Mouse (Mus musculus) kidney, postnatal 25 days (tissue): ENCODE data around the gene Emp1.

Experiments used
- DNase-seq, 2 experiments: peaks; one replicate each; pipeline ENCODE4 v3.0.0; 2021; ENCODE audit warnings: mixed read lengths in 2 of 2

Gene Emp1

DNA sequence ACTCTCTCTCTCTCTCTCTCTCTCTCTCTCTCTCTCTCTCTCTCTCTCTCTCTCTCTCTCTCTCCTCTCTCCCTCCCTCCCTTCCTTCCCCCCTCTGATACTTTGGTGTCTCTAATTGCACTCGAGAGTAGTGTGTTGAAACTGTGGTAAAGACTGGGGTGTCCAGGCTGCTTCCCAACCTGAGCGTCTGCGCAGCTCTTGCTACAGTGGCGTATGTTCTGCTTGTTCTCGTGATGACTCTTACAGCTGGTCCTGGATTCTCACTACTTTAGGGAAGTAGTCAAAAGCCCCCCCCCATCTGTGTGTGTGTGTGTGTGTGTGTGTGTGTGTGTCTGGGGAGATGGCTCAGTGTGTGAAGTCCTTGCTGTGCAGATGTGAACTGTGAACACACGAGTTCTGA, 50.3 kb downstream of the Emp1 start:
- no peak for DNase-seq

DNA sequence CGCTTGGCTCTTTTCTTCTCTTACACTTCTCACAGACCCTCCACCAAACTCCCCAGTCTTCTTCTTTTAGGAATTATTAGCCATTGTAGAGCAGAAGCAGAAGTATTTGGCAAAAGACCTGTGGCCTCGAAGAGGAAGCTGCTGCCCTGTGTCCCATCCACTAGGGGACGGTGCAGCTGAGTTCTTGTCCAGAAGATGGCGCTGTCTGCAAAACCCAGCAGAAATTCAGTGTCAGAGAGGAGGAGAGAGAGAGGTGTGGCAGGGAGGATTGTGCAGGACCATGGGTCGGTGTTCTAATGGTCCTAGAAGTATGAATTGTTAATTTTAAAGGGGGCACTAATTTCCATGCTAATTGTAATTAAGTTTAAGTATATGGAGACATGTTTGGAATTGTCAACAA, 55.1 kb downstream of the Emp1 start:
- DNase-seq, result peak in 1 of 2 experiments; percentile 57

GRCm38 (mm10) chr6:135418223-135418824, 56.0 kb downstream of the Emp1 start:
- DNase-seq, result no peak

DNA sequence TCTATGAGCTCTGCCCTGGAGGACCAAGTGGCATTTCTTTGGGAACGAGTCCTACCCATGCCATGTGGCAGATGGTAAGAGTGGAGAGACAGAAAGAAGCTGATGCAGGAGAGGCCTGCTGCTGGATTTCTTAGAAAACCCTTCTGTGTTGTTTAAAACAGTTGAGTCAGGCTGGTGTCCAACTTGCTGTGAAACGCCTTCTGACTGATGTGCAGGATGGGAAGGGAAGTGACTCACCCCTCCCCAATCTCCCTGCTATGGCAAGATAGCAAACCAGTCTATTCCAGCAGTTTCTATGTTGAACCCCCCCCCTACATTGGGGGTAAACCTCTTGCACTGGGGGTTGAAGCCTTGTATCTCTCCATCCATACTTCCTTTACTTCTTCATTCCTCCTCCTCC, 65.9 kb downstream of the Emp1 start:
- DNase-seq, result no peak

DNA sequence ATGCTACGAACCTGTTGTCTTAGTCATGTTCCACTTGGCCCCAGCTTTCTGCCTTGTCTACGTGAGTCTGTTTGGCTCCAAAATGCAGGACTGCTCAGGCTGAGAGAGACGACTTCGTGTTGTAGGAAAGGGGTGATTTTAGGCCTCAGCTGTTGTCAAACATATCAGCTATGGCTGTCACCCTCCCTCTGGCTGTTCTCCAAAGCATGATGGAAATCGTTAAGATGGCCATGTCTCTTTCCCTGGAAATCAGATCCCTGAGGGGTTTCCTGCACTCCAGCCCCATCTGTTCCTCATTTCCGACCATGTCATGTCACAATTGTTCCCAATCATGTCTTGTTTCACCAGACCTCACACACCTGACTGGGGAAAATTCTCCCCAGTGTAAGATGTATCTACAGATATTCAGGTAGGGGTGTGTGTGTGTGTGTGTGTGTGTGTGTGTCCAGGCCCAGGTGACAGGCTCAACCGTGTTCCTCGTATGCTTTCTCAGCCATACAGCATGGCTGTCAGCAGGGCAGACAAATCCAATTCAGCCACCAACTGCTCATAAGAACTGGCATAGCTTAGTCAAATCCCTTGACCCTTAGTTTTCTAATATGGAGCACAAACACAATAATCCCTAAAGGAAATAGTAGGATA, 67.0 kb downstream of the Emp1 start:
- peak in 1 of 2 experiments; percentile 29 for DNase-seq

DNA sequence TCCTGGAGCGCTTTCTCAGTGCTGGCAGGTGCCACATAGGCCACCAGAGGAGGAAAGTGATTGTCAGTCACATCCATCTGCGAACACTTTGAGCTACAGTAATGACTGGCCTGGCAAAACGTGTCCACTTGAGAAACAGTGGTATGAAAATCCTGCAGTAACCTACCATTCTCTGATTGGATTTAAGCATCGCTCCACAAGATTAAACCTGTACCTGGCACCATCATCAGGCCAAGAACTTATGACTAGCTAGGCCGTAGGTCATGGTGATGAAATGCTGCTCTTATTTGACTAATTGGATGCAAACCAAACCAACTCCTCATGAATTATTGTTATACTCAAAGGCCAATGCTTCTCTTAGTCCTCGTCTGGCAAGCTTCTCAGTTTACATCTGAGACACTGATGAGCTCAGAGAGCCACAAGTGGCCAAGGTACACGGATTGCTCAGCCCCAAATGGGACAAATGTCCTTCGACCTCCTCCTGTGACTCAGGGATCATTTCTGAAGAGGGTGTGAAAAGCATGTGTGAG, 68.2 kb downstream of the Emp1 start:
- DNase-seq, result no peak
